Mouse (Mus musculus) gastrocnemius, postnatal 4 days (tissue): Measurements from ENCODE around the gene Slc39a11. TPM values are rescaled to one million over a fixed set of nuclear protein-coding genes. Genes with fewer than 3 reads are reported as not detected.

Source experiments
- DNase-seq, 2 experiments: peaks; one replicate each; pipeline ENCODE4 v3.0.0; 2021 to 2022; ENCODE audit warnings: low spot score in 2 of 2, mixed read lengths in 2 of 2
- total RNA-seq, 2 experiments: library from RNA; stranded (reverse); gene quantifications; 2 replicates each; pipeline ENCODE4 v1.2.3; 2021

Slc39a11 gene
- total RNA-seq, 2 experiments from 2014 or later, result 8.2 to 8.9 TPM

DNA sequence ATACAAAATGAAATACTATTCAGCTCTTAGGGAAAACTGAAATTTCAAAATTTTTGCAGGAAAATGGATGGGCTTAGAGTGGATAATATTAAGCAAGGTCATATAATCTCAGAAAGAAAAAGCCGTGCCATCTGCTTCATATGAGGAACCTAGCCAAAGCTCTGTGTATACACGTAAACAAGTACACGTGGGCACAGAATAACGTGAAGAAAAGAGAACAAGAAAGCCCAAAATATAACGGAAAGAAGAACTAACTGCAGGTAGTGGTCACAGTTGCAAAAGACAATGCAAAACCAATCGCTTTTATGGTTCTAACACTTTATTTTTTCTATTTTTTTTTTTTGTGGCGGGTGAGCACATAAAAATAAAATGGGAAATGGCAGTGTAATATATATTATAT is 446.9 kb downstream of the Slc39a11 start:
- no peak for DNase-seq

DNA sequence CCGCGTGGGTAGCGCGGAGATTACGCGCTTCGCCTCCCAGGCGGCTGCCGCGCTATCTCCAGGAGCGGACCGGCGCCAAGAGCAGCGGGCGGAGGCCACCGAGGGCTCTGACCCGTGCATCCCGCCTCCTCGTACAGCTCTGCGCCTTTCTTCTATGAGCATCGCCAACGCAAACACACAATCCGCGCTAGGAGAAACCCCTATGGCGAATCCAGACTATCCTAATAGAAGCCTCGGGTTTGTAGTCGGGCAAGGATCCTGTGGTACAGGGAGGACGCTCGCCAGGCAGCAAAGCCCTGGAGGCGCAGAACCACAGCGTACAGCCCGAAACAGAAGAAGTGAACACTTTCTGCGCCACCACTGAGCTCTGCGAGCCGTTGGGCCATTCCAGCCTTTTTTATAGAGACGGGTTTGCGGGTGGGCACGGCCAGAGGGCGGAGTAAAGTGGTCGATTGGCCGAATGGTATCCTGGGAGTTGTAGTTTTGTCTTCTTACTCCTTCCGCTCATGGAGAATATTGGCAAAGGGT is 448.3 kb downstream of the Slc39a11 start:
- DNase-seq, result peak in 1 of 2 experiments; percentile 63

DNA sequence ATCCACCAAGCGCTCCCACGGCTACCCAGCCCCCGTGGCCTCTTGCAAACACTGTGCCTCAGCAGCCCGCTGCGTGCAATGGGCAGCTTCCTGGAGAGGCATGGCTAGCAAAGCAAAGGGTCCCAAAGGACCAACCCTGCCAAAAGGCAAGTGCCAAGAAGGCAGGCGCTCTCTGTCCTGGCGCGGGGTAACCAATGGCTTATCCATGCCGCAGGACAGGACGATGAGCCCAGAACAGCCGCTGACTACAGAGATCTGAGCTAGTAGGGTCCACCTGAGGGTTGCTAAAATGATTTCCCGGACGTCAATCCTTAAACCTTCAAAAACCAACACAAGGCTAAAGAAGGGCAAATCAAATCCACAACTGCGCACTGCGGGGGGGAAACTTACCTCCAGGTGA is 449.0 kb downstream of the Slc39a11 start:
- no peak for DNase-seq

DNA sequence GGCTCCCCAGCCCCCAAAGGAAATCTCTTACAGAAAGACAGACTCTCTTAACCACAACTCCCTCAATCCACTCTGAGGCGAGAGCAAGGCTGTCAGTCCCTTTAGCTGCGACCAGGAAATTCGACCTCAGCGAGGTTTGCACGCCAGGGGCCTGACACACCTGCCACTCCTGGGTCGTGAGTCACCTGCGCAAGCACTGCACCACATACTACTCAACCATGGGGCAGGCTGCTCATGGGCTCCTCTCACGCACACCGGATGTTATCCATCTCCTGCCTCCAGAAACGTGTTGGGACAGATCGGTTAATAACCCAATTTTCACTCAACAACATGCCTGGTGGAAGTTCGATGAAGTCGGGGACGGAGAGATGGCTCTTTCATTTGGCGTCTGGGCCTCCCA is 451.3 kb downstream of the Slc39a11 start:
- no peak for DNase-seq

- DNase-seq, result no peak
Measured at GRCm38 (mm10) chr11:113197624-113198023, 452.3 kb downstream of the Slc39a11 start.

DNA sequence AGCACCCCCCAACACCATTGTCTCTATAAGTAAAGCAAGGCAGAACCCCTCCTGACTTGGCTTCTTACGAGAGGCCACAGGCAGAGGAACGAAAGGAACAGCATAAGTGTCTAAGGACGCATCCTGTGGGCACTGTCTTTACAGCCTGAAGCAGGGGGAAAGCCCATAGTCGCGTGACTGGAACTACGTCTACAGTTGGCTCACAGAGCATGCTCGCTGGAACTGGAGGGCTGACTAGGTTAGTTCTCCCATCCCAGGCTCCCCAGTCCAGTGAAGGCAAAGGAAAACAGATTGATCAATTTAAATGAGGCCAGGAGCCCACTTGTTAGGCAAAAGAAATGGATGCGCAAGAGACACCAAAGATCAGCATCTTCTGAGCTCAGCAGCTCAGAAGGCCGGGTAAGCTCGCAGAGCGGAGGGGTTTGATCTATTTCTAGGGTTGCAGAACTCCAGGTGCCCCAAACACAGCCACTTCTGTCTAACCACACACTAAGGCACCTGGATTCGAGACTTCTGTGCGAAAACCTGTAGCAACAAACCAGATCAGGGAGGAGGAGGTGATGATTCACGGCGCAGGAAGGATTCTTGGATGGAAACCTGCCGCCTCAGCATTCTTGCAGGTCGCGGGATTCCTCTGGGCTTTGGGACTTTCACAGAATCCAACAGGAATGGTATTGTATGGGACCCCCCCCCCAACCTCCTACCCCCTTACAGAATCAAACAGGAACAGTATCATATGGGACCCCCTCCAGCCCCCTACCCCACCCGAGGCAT is 453.5 kb downstream of the Slc39a11 start:
- no peak for DNase-seq

Other genes with a start within 250 kb of the Slc39a11 start
- gene Sstr2, start 30.7 kb downstream of the Slc39a11 start, total RNA-seq, result under 1 TPM in 1 of 2 experiments, not detected in 1; 0.13 TPM
- gene Cog1, start 910 bp downstream of the Slc39a11 start, total RNA-seq, result 10 to 100 TPM; 23.0 to 26.6 TPM
- 10 to 100 TPM; 29.4 to 31.3 TPM for gene Fam104a, start 34.1 kb upstream of the Slc39a11 start, total RNA-seq
- gene D11Wsu47e, start 34.3 kb upstream of the Slc39a11 start, total RNA-seq, result 10 to 100 TPM; 11.3 to 16.7 TPM
- gene Cpsf4l, start 59.9 kb upstream of the Slc39a11 start, total RNA-seq, result not detected
- 10 to 100 TPM; 26.3 to 27.5 TPM for gene Cdc42ep4, start 101.8 kb upstream of the Slc39a11 start, total RNA-seq